ENCODE assay signal across 13 mouse cellular contexts in the genomic region with DNA sequence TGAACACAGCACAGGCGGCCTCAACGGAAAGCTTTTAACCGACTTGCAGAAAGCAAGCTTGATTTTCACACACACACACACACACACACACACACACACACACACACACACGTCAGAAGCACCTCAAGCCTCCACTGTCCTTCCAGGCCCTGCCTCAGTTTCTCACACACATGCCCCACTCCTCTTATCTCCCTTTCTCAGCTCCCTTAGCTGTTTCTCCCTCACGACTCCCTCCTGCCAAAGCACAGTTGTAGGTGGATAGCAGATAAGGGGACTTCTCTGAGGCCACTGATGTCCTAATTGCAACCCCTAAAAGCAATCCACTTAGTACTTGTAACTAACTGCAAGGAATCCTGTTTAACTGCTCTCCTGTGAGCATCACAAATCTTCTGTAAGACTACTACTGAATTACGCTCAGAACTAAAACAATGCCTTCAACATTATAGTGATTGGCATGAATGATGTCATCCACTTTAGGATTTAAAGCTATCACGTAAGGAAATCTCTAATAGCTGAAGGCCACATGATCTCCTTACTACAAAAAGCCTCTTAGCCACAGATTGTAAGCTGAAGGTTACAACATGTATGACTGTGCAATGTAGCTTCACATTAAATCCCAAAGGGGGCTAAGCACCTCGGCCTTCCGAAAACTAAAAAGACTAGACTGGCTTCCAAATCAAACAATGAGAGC. TPM values are rescaled to one million over a fixed set of nuclear protein-coding genes. Genes with fewer than 3 reads are reported as not detected.
DNase-seq lines count a peak whose midpoint lies in the region; ATAC-seq and TF ChIP-seq lines count a peak whose summit lies in the region.
"Had no signal": no experiment of that assay in that cellular context is flagged by ENCODE, and none has a peak within 500 bp of the region (broad histone marks: within the 10 kb centered on the region; RNA-seq: fewer than 3 reads in every experiment).

No protein-coding gene starts in this region.

- no peak for DNase-seq in kidney, adult 2 months
- peak; percentile 30 for DNase-seq in NIH3T3 (ENCODE audit: low read depth)
- DNase-seq in cerebellum, postnatal 36 days, result no peak
- DNase-seq: cerebellum, adult 9-10 months; kidney, adult 9 months; thymus, postnatal 4 days had no signal

- peaks cover 7% of the 10 kb centered on the region for H3K4me1 ChIP-seq in kidney, embryonic 15.5 days
- H3K4me1 ChIP-seq in kidney, adult 2 months (ENCODE audit: control insufficient read depth, insufficient read depth, low read length), result no peaks in the 10 kb centered on the region
- peaks cover 2% of the 10 kb centered on the region; the same call in 1 of the 2 replicates for H3K4me1 ChIP-seq in intestine, embryonic 16.5 days (ENCODE audit: control insufficient read depth, insufficient read depth, low read length)
- H3K4me1 ChIP-seq in neural tube, embryonic 14.5 days (ENCODE audit: control insufficient read depth, insufficient read depth, low read length), result peaks cover 26% of the 10 kb centered on the region
- H3K4me1 ChIP-seq in forebrain, embryonic 15.5 days, result peaks cover 51% of the 10 kb centered on the region

- 0 out of 2 replicates have a peak overlapping the region, but pooled peaks have one; percentile 9 for H3K27ac ChIP-seq in kidney, embryonic 15.5 days
- H3K27ac ChIP-seq in kidney, adult 2 months (ENCODE audit: insufficient read depth, low read depth, low read length), result no peak overlapping the region
- no peak overlapping the region for H3K27ac ChIP-seq in intestine, embryonic 16.5 days (ENCODE audit: low read length)
- no peak overlapping the region for H3K27ac ChIP-seq in neural tube, embryonic 14.5 days (ENCODE audit: low read depth, low read length)
- H3K27ac ChIP-seq in forebrain, embryonic 15.5 days (replicated peaks), result no peak overlapping the region
- H3K27ac ChIP-seq: embryonic facial prominence, embryonic 12.5 days; limb, embryonic 15.5 days; neural tube, embryonic 12.5 days had no signal

- H3K9me3 ChIP-seq in kidney, embryonic 15.5 days (replicated peaks), result no peaks in the 10 kb centered on the region
- no peaks in the 10 kb centered on the region for H3K9me3 ChIP-seq in intestine, embryonic 16.5 days (ENCODE audit: control insufficient read depth, low read length)
- no peaks in the 10 kb centered on the region for H3K9me3 ChIP-seq in neural tube, embryonic 14.5 days (ENCODE audit: control insufficient read depth, low read length)
- H3K9me3 ChIP-seq in forebrain, embryonic 15.5 days, result no peaks in the 10 kb centered on the region
- H3K9me3 ChIP-seq: embryonic facial prominence, embryonic 12.5 days; limb, embryonic 15.5 days; neural tube, embryonic 12.5 days had no signal

- no peaks in the 10 kb centered on the region for H3K36me3 ChIP-seq in kidney, embryonic 15.5 days
- no peaks in the 10 kb centered on the region for H3K36me3 ChIP-seq in kidney, adult 2 months (ENCODE audit: control insufficient read depth, insufficient read depth, low read length)
- H3K36me3 ChIP-seq in intestine, embryonic 16.5 days (ENCODE audit: control insufficient read depth, insufficient read depth, low read length), result no peaks in the 10 kb centered on the region
- no peaks in the 10 kb centered on the region for H3K36me3 ChIP-seq in neural tube, embryonic 14.5 days (ENCODE audit: control insufficient read depth, insufficient read depth, low read length)
- no peaks in the 10 kb centered on the region for H3K36me3 ChIP-seq in forebrain, embryonic 15.5 days
- H3K36me3 ChIP-seq: embryonic facial prominence, embryonic 12.5 days; limb, embryonic 15.5 days; neural tube, embryonic 12.5 days had no signal

- no peak overlapping the region for H3K9ac ChIP-seq in kidney, embryonic 15.5 days
- H3K9ac ChIP-seq in intestine, embryonic 16.5 days (ENCODE audit: low read depth, low read length), result no peak overlapping the region
- H3K9ac ChIP-seq in neural tube, embryonic 14.5 days (replicated peaks; ENCODE audit: low read depth, low read length), result no peak overlapping the region
- no peak overlapping the region for H3K9ac ChIP-seq in forebrain, embryonic 15.5 days (replicated peaks)
- H3K9ac ChIP-seq: embryonic facial prominence, embryonic 12.5 days; limb, embryonic 15.5 days; neural tube, embryonic 12.5 days had no signal

- peaks cover 2% of the 10 kb centered on the region; the same call in 1 of the 2 replicates for H3K27me3 ChIP-seq in kidney, embryonic 15.5 days
- H3K27me3 ChIP-seq in kidney, adult 2 months (replicated peaks; ENCODE audit: control insufficient read depth, insufficient read depth, low read length), result no peaks in the 10 kb centered on the region; the same call in 1 of the 2 replicates
- H3K27me3 ChIP-seq in intestine, embryonic 16.5 days (replicated peaks; ENCODE audit: control insufficient read depth, insufficient read depth, low read length), result no peaks in the 10 kb centered on the region
- no peaks in the 10 kb centered on the region for H3K27me3 ChIP-seq in neural tube, embryonic 14.5 days (ENCODE audit: control insufficient read depth, insufficient read depth, low read length)
- no peaks in the 10 kb centered on the region for H3K27me3 ChIP-seq in forebrain, embryonic 15.5 days
- H3K27me3 ChIP-seq: embryonic facial prominence, embryonic 12.5 days; limb, embryonic 15.5 days; neural tube, embryonic 12.5 days had no signal

- TF ChIP-seq CTCF in kidney, adult 2 months (conservative IDR thresholded peaks at IDR 0.05; ENCODE audit: insufficient read depth, insufficient read length, low read depth, low read length), result no peak

- no peak; the same call in 1 of the 2 replicates for ATAC-seq in kidney, embryonic 15.5 days (replicated peaks; ENCODE audit: low FRiP score)
- peak; percentile 52; the same call in 1 of the 2 replicates for ATAC-seq in intestine, embryonic 16.5 days
- ATAC-seq in neural tube, embryonic 14.5 days (ENCODE audit: low read depth), result peak; percentile 19; the same call in 1 of the 2 replicates
- ATAC-seq in forebrain, embryonic 15.5 days (replicated peaks), result no peak

- no peak overlapping the region for H3K4me2 ChIP-seq in kidney, embryonic 15.5 days
- no peak overlapping the region for H3K4me2 ChIP-seq in intestine, embryonic 16.5 days (ENCODE audit: low read depth, low read length)
- H3K4me2 ChIP-seq in neural tube, embryonic 14.5 days (ENCODE audit: low read depth, low read length), result 0 out of 2 replicates have a peak overlapping the region, but pooled peaks have one; percentile 16
- H3K4me2 ChIP-seq in forebrain, embryonic 15.5 days (replicated peaks), result no peak overlapping the region
- H3K4me2 ChIP-seq: embryonic facial prominence, embryonic 12.5 days; limb, embryonic 15.5 days had no signal

- 49% methylated on average over 9 of the region's 9 CpGs for WGBS in kidney, embryonic 15.5 days
- WGBS in kidney, adult 2 months, result 73% methylated on average over 9 of the region's 9 CpGs
- WGBS in intestine, embryonic 16.5 days, result 63% methylated on average over 9 of the region's 9 CpGs
- WGBS in neural tube, embryonic 14.5 days, result 40% methylated on average over 9 of the region's 9 CpGs
- WGBS in forebrain, embryonic 15.5 days, result 64% methylated on average over 9 of the region's 9 CpGs

- H3K4me3 ChIP-seq in kidney, embryonic 15.5 days (replicated peaks), result no peak overlapping the region
- no peak overlapping the region for H3K4me3 ChIP-seq in kidney, adult 2 months (ENCODE audit: insufficient read depth, low read depth, low read length)
- no peak overlapping the region for H3K4me3 ChIP-seq in intestine, embryonic 16.5 days (ENCODE audit: low read length)
- H3K4me3 ChIP-seq in neural tube, embryonic 14.5 days (ENCODE audit: low read depth, low read length), result no peak overlapping the region
- H3K4me3 ChIP-seq in forebrain, embryonic 15.5 days, result no peak overlapping the region
- H3K4me3 ChIP-seq: embryonic facial prominence, embryonic 12.5 days; limb, embryonic 15.5 days; neural tube, embryonic 12.5 days had no signal

- TF ChIP-seq POLR2A in kidney, adult 2 months (IDR thresholded peaks at IDR 0.05; ENCODE audit: low read depth, low read length), result no peak

RNA-seq across cellular contexts. Expression of a gene that starts 6.5 kb away (rescaled TPM):
- polyA plus RNA-seq in kidney, embryonic 15.5 days (2015; fragmentation: Nextera tagmentation; extraction: Ambion mirVana), result 21.1 and 22.7 TPM in 2 replicates
- polyA plus RNA-seq in kidney, adult 2 months (2012; rRNA removed), result 9.0 and 12.8 TPM in 2 replicates
- 11.5 and 12.7 TPM in 2 replicates for polyA plus RNA-seq in intestine, embryonic 16.5 days (2015; fragmentation: Nextera tagmentation; extraction: Ambion mirVana)
- polyA plus RNA-seq in neural tube, embryonic 14.5 days (2014; fragmentation: Nextera tagmentation; extraction: Ambion mirVana), result 157 and 162 TPM in 2 replicates
- polyA plus RNA-seq in forebrain, embryonic 15.5 days (2015; fragmentation: Nextera tagmentation; extraction: Ambion mirVana), result 124 and 138 TPM in 2 replicates

Comparison
In these comparisons a context has a peak if more than half of its experiments do, and no peak if none do; other contexts are left out.
1. ATAC-seq: peak in intestine, embryonic 16.5 days (single experiment) and neural tube, embryonic 14.5 days (single experiment); none in kidney, embryonic 15.5 days (single experiment) and forebrain, embryonic 15.5 days (single experiment).